Mouse (Mus musculus) small intestine, adult 2 months (tissue): ENCODE data around the gene Srcin1. TPM values are rescaled to one million over a fixed set of nuclear protein-coding genes. Genes with fewer than 3 reads are reported as not detected.

Source experiments
- H3K27ac ChIP-seq: fragments of 200-500 bp; 2 replicates; pipeline ENCODE4 v1.5.1; 2012; ENCODE audit warnings: low read depth, low read length, control low read depth, inconsistent platforms; ENCODE audit not compliant: insufficient read depth
- H3K27me3 ChIP-seq: fragments of 200-500 bp; 2 replicates; pipeline ENCODE4 v1.6.1; 2012; ENCODE audit warnings: mild to moderate bottlenecking, moderate library complexity, low read length, inconsistent platforms; ENCODE audit not compliant: control insufficient read depth, insufficient read depth
- H3K36me3 ChIP-seq: fragments of 200-500 bp; 2 replicates; pipeline ENCODE4 v1.6.1; 2012; ENCODE audit warnings: mild to moderate bottlenecking, low read length, control low read depth, inconsistent platforms; ENCODE audit not compliant: control insufficient read depth, insufficient read depth
- H3K4me1 ChIP-seq: fragments of 200-500 bp; 2 replicates; pipeline ENCODE4 v1.6.1; 2012; ENCODE audit warnings: low read length, inconsistent platforms, mixed read lengths; ENCODE audit not compliant: control insufficient read depth, insufficient read depth, insufficient read length
- H3K4me3 ChIP-seq: fragments of 200-500 bp; 2 replicates; pipeline ENCODE4 v1.5.1; 2012; ENCODE audit warnings: low read depth, mild to moderate bottlenecking, control low read depth, inconsistent platforms, low read length, moderate library complexity
- CTCF ChIP-seq: fragments of 200-500 bp; IDR thresholded peaks from 2 replicates; pipeline ENCODE4 v1.5.1; 2012; ENCODE audit warnings: low read depth, mild to moderate bottlenecking, control low read depth, inconsistent platforms, low read length, moderate library complexity, mixed read lengths; ENCODE audit not compliant: insufficient replicate concordance, insufficient read length; ENCODE audit errors: extremely low read depth
- POLR2A ChIP-seq: fragments of 200-500 bp; IDR thresholded peaks from 2 replicates; pipeline ENCODE4 v1.6.1; 2012; ENCODE audit warnings: low read depth, mild to moderate bottlenecking, control low read depth, inconsistent platforms, low read length, moderate library complexity
- whole genome bisulfite sequencing: fragments of 180-500 bp; shearing (Covaris S2); methylation state at CpG from one replicate; pipeline ENCODE4 v1.1.7; 2018; 5-methylcytosine and 5-hydroxymethylcytosine counted together
- polyA plus RNA-seq: library from polyadenylated mRNA; depleted of rRNA; stranded (reverse); fragments of >200 nt; gene quantifications from 2 replicates; pipeline ENCODE4 v1.2.3, GENCODE M21; 2012

Gene Srcin1
- polyA plus RNA-seq, 1 experiment, result 0.53 TPM

DNA sequence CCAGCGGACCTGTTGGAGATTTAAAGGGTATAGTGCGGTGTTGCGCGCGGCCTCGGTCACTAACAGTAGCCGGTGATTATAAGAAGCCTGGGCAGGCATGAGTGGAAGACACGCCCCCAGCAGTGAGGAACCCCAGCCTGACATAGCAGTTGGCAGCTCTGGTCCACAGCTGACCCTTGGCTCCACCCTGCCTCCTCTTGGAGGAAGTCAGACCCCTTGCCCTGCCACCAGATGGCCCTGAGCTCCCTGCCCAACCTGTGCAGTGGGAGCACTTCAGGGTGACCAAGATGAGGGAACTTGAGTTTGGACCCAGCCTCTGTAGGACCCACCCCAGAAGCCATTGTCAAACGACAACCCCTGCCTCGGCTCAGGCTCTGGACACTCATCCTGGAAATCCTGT lies 84.3 kb downstream of the Srcin1 start:
- Histone ChIP-seq H3K4me1 (no peaks in the 10 kb centered on the region), H3K4me3 (no peak overlapping the region), H3K27me3 (no peaks in the 10 kb centered on the region), H3K36me3 (peaks cover 2% of the 10 kb centered on the region), H3K27ac (no peak overlapping the region)
- TF ChIP-seq POLR2A, result no peak
- TF ChIP-seq CTCF, result no peak
- WGBS, result 84% methylated on average over 10 of the region's 10 CpGs

DNA sequence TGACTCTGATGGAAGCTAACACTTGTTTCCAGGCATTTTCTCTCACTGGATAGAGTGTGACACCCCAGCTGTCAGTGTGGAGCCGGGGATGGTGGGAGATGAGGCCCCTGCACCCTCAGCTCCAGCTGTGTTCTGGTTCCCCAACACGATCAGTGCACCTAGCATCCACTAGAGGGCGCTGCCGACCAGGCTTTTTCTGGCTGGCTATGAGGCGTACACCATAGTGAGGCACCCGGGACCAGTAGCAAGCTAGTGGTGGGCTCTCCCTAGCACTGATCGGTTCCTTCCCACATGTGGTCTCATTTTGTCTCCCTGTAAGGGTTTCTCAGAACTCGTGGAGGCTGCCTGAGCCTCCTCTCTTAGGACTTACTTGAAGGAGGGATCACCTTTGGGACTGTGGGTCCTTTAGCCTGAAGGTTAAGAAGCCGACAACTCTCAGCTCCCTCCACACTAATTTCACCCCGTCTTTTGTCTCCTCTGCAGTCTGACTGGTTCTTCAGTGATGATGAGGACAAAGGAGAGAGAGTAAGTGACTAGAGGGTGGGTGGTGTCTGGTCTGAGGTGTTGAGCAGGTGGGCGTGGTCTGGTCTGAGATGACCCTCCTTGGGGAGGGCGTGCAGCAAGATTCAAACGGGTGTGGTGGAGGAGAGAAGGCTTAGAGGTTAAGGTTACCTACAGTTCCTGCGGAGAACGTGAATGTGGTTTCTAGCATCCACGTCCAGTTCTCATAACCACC lies 86.2 kb downstream of the Srcin1 start:
- no peaks in the 10 kb centered on the region for H3K27me3 ChIP-seq
- H3K4me1 ChIP-seq, result no peaks in the 10 kb centered on the region
- TF ChIP-seq POLR2A (no peak), CTCF (peak; percentile 88; the same call in 1 of the 2 replicates)
- peaks cover 2% of the 10 kb centered on the region for H3K36me3 ChIP-seq
- 32% methylated on average over 16 of the region's 16 CpGs for WGBS
- H3K27ac ChIP-seq, result no peak overlapping the region
- no peak overlapping the region for H3K4me3 ChIP-seq

DNA sequence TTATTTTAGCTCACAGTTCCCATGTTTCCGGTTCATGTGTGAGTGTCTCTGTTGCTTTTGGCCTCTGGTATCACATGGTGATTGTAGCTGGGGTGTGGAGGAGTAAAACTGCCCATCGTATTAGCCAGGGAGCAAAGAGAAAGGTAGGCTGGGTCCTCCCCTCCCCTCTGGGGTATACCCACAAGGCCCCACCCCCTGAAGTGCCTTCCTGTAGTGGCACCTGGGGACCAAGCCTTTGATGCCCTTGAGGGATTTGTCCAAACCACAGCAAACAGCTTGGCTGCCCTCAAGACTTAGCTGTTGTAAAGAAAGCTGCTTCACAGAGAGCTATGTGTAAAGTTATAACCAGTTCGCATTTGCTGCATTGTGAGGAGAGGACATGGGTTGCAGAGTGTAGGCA lies 88.3 kb downstream of the Srcin1 start:
- WGBS, result 61% methylated on average over 3 of the region's 3 CpGs
- no peak overlapping the region for H3K27ac ChIP-seq
- no peaks in the 10 kb centered on the region for H3K27me3 ChIP-seq
- no peaks in the 10 kb centered on the region for H3K4me1 ChIP-seq
- H3K36me3 ChIP-seq, result peaks cover 2% of the 10 kb centered on the region
- TF ChIP-seq CTCF, result no peak
- no peak for TF ChIP-seq POLR2A
- H3K4me3 ChIP-seq, result no peak overlapping the region

DNA sequence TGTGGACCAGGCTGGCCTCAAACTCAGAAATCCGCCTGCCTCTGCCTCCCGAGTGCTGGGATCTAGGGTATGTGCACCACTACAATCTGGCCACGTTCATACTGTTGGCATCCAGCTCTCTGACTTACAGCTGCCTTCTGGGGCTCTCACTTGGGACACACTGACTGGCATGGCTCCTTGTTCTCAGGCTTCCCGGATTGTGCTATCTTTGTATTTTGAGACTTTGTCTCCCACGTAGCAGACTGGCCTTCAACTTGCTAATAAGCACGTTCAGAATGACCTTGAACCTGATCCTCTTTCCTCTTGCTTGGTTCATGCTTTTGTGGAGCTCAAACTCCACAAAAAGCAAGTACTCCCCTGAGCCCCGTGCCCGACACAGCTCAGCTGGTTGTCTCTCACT lies 90.3 kb downstream of the Srcin1 start:
- 59% methylated on average over 8 of the region's 8 CpGs for WGBS

DNA sequence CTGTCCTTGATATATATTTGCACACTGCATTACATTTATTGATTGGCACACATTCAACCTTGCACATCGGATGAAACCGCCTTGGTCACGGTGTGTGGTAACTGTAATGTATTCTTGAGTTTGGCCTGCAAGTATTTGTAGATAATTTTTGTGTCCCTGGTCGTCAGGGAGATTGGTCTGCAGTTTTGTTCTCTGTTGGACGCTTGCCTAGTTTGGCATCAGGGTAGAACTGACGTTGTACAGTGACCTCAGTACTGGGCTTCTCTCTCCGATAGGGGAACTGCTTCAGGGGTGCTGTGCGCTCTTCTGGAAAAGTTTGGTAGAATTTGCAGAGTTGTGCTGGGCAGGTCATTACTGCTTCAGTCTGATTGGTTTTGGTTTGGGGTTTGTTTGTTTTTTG lies 96.2 kb downstream of the Srcin1 start:
- Histone ChIP-seq H3K27me3 (no peaks in the 10 kb centered on the region), H3K4me3 (no peak overlapping the region), H3K27ac (no peak overlapping the region), H3K4me1 (no peaks in the 10 kb centered on the region), H3K36me3 (no peaks in the 10 kb centered on the region)
- 59% methylated on average over 8 of the region's 8 CpGs for WGBS
- TF ChIP-seq CTCF (no peak), POLR2A (no peak)

More for the DNA sequence above, 90.3 kb downstream of the Srcin1 start:
- no peak overlapping the region for H3K4me3 ChIP-seq
- H3K4me1 ChIP-seq, result no peaks in the 10 kb centered on the region
- no peaks in the 10 kb centered on the region for H3K36me3 ChIP-seq
- TF ChIP-seq POLR2A (no peak), CTCF (no peak)
- no peaks in the 10 kb centered on the region for H3K27me3 ChIP-seq
- H3K27ac ChIP-seq, result no peak overlapping the region

DNA sequence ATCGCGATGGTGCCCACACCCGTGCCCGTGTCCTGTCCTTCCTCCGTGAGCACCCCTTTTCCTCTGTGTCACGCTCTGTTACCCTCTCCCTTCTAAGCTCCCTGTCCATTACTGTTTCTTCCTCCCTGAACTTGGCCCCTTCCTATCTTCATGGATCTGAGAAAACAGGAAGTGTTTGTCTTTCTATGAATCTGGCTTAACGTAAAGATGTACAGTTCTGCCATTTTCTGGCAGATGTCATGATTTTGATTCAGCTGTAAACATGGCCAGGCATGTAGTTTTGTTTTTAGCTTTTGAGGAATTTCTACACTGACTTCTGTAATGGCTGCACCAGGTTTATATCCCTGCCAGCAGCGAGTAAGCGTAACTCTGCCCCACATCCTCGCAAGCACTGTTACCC lies 96.9 kb downstream of the Srcin1 start:
- H3K27ac ChIP-seq, result no peak overlapping the region
- 74% methylated on average over 10 of the region's 10 CpGs for WGBS
- no peak for TF ChIP-seq CTCF
- TF ChIP-seq POLR2A, result no peak
- H3K4me3 ChIP-seq, result no peak overlapping the region
- H3K4me1 ChIP-seq, result no peaks in the 10 kb centered on the region
- H3K36me3 ChIP-seq, result no peaks in the 10 kb centered on the region
- no peaks in the 10 kb centered on the region for H3K27me3 ChIP-seq

DNA sequence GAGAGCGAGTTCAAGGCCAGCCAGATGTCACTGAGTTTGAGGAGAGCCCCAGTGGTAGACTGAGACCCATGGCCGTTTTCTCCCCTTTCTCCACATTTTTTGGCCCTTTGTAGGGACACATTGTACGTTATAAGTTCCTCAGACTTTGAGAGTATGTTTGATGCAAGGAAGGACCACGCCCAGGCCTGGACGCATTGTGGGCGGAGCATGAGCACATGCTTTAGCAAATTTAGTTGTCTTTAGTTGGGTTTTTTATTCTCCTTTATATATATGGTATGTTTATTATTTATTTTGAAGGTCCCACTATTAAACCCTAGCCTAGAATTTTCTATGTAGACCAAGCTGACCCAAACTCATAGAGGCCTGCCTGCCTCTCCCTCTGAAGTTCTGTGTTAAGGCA lies 97.6 kb downstream of the Srcin1 start:
- no peak for TF ChIP-seq POLR2A
- TF ChIP-seq CTCF, result no peak
- WGBS, result 67% methylated on average over 6 of the region's 6 CpGs

DNA sequence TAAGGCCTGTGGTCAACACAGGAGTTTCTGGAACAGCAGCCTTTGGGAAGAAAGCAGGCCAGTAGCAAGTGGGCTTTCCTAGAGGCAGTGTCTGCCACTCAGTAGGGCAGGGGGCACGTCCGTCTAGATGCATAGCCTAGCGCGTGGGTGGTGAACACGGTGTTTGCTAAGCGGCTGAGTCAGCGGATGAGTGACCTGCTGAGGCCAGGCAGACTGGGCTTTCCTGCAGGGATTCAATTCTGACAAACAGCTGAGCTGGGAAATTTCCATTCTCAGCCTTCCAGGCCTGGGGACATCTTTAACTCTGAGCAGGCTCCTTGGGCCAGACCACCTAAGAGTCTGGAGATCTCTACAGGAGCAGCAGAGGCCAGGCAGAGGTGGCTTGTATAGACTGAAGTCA lies 98.6 kb downstream of the Srcin1 start:
- Histone ChIP-seq H3K4me1 (no peaks in the 10 kb centered on the region), H3K4me3 (no peak overlapping the region), H3K27ac (no peak overlapping the region), H3K36me3 (no peaks in the 10 kb centered on the region), H3K27me3 (no peaks in the 10 kb centered on the region)
- no peak for TF ChIP-seq CTCF
- no peak for TF ChIP-seq POLR2A
- 81% methylated on average over 7 of the region's 7 CpGs for WGBS

More for the DNA sequence above, 97.6 kb downstream of the Srcin1 start:
- Histone ChIP-seq H3K4me1 (no peaks in the 10 kb centered on the region), H3K36me3 (no peaks in the 10 kb centered on the region), H3K27ac (no peak overlapping the region), H3K4me3 (no peak overlapping the region), H3K27me3 (no peaks in the 10 kb centered on the region)
